In the genomic region with DNA sequence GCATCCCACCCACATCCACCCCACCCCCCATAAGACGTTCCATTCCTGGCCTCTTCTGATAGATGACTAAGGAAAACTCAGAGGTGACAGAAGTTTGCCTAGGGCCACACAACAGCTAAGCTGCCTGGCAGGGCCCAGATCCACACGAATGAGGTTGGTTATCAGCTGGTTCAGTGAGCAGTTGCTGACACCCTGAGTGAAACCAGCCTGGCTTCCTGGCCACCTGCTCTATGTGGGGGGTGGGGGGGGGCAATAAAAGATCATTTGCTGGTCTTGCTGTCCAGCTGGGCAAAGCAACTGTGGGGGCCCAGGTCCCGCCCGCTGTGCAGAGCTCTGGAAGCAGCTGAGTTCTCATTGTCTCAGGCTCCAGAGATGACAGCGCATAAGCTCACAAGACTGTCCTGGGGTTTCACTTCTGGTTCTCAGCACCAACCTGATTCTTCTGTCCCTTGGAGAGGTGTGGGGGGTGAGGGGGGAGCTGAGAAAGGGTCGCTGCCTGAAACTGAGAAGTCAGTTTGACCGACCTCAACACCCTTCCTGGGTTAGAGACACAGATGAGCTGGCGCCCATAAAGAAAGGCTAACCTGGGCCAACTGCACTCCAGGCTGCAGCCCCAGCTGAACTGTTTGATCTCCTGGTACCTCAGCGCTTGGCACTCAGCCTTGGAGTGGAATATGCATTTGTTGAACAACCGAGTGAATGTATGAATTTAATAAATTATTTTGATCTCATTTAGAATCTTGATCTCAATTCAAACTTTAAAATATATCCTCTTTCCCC, we compare ENCODE assay signal across 12 mouse cellular contexts. TPM values are rescaled to one million over a fixed set of nuclear protein-coding genes. Genes with fewer than 3 reads are reported as not detected.
DNase-seq lines count a peak whose midpoint lies in the region; ATAC-seq lines count a peak whose summit lies in the region.
"Had no signal": no experiment of that assay in that cellular context is flagged by ENCODE, and none has a peak within 500 bp of the region (broad histone marks: within the 10 kb centered on the region; RNA-seq: fewer than 3 reads in every experiment).

No protein-coding gene starts in this region.

- H3K36me3 ChIP-seq in heart, embryonic 11.5 days (ENCODE audit: control insufficient read depth, insufficient read depth, low read length) = no peaks in the 10 kb centered on the region
- no peaks in the 10 kb centered on the region for H3K36me3 ChIP-seq in heart, embryonic 16.5 days (ENCODE audit: control insufficient read depth, insufficient read depth)
- H3K36me3 ChIP-seq in megakaryocyte, embryonic 14.5 days (replicated peaks; ENCODE audit: low read length) = peaks cover 4% of the 10 kb centered on the region
- H3K36me3 ChIP-seq: midbrain, embryonic 15.5 days had no signal

- H3K4me3 ChIP-seq in heart, embryonic 11.5 days (ENCODE audit: low read depth, low read length) = no peak overlapping the region
- H3K4me3 ChIP-seq in heart, embryonic 16.5 days (ENCODE audit: low read length) = no peak overlapping the region
- peak overlapping the region; percentile 44 for H3K4me3 ChIP-seq in megakaryocyte, embryonic 14.5 days (replicated peaks)
- H3K4me3 ChIP-seq: midbrain, embryonic 15.5 days had no signal

- peak overlapping the region; percentile 80 for H3K27ac ChIP-seq in heart, embryonic 11.5 days (ENCODE audit: low read depth, low read length)
- no peak overlapping the region for H3K27ac ChIP-seq in heart, embryonic 16.5 days (ENCODE audit: low read length)
- H3K27ac ChIP-seq: midbrain, embryonic 15.5 days had no signal

- no peaks in the 10 kb centered on the region for H3K9me3 ChIP-seq in heart, embryonic 11.5 days (replicated peaks; ENCODE audit: control insufficient read depth, low read length)
- no peaks in the 10 kb centered on the region for H3K9me3 ChIP-seq in heart, embryonic 16.5 days (replicated peaks; ENCODE audit: control insufficient read depth, low read length)
- H3K9me3 ChIP-seq in megakaryocyte, embryonic 14.5 days = 0 out of 2 replicates have a peak, but pooled peaks cover 4% of the 10 kb centered on the region
- H3K9me3 ChIP-seq: midbrain, embryonic 15.5 days had no signal

- no peak overlapping the region for H3K9ac ChIP-seq in heart, embryonic 11.5 days (ENCODE audit: low read depth, low read length)
- peak overlapping the region; percentile 34; the same call in 1 of the 2 replicates for H3K9ac ChIP-seq in heart, embryonic 16.5 days (ENCODE audit: low read length)
- H3K9ac ChIP-seq: midbrain, embryonic 15.5 days had no signal

- H3K27me3 ChIP-seq in heart, embryonic 11.5 days (ENCODE audit: control insufficient read depth, insufficient read depth, low read length) = no peaks in the 10 kb centered on the region
- H3K27me3 ChIP-seq in heart, embryonic 16.5 days (ENCODE audit: control insufficient read depth, insufficient read depth, low read length) = no peaks in the 10 kb centered on the region
- no peaks in the 10 kb centered on the region for H3K27me3 ChIP-seq in megakaryocyte, embryonic 14.5 days (replicated peaks)
- H3K27me3 ChIP-seq: midbrain, embryonic 15.5 days had no signal

- no peak for DNase-seq in heart, postnatal 10 days
- peak; percentile 15 to 19 for DNase-seq in B cell, adult 2 months
- DNase-seq in layer of hippocampus, postnatal 10 days (ENCODE audit: low spot score in 2 of 2) = no peak
- DNase-seq in ovary, postnatal 10 days (ENCODE audit: low spot score) = no peak
- no peak for DNase-seq in kidney, adult 9 months
- DNase-seq: adrenal gland, adult 8-10 months; layer of hippocampus, postnatal 36 days; right cerebral cortex, postnatal 25 days had no signal

- no peaks in the 10 kb centered on the region for H3K4me1 ChIP-seq in heart, embryonic 11.5 days (ENCODE audit: control insufficient read depth, insufficient read depth, low read length)
- H3K4me1 ChIP-seq in heart, embryonic 16.5 days (ENCODE audit: control insufficient read depth, insufficient read depth, low read length) = no peaks in the 10 kb centered on the region
- peaks cover 48% of the 10 kb centered on the region for H3K4me1 ChIP-seq in megakaryocyte, embryonic 14.5 days
- H3K4me1 ChIP-seq: midbrain, embryonic 15.5 days had no signal

- H3K4me2 ChIP-seq in heart, embryonic 11.5 days = peak overlapping the region; percentile 36
- peak overlapping the region; percentile 15; the same call in 1 of the 2 replicates for H3K4me2 ChIP-seq in heart, embryonic 16.5 days (ENCODE audit: low read depth, low read length)
- H3K4me2 ChIP-seq: midbrain, embryonic 15.5 days had no signal

- 45% methylated on average over 10 of the region's 10 CpGs for WGBS in heart, embryonic 11.5 days (ENCODE audit: insufficient replicate concordance)
- 55% methylated on average over 10 of the region's 10 CpGs for WGBS in heart, embryonic 16.5 days

- ATAC-seq in heart, embryonic 11.5 days (replicated peaks; ENCODE audit: insufficient number of reproducible peaks, low FRiP score, low TSS enrichment) = peak; percentile 94
- peak; percentile 49; the same call in 1 of the 2 replicates for ATAC-seq in heart, embryonic 16.5 days (replicated peaks; ENCODE audit: extremely low read depth, insufficient read depth, low FRiP score)
- ATAC-seq: midbrain, embryonic 15.5 days had no signal

- intact Hi-C loops in heart, postnatal 10 days (cut with DNase I) = no loop called here

RNA-seq across cellular contexts. Expression of a gene that starts 42.3 kb away (rescaled TPM):
- 53.2 and 65.4 TPM in 2 replicates for polyA plus RNA-seq in heart, embryonic 11.5 days (2014; fragmentation: Nextera tagmentation; extraction: Ambion mirVana)
- 10 to 100 TPM; 53.1 to 65.1 TPM for total RNA-seq in heart, postnatal 10 days (2021)
- polyA plus RNA-seq in heart, embryonic 16.5 days (2015; fragmentation: Nextera tagmentation; extraction: Ambion mirVana) = 44.3 and 48.7 TPM in 2 replicates
- 43.0 and 107 TPM in 2 replicates for polyA plus RNA-seq in megakaryocyte, embryonic 14.5 days (2012; ENCODE audit: insufficient read depth, low replicate concordance)
- total RNA-seq in layer of hippocampus, postnatal 10 days (2021) = 10 to 100 TPM; 84.6 to 88.4 TPM

Comparison
In these comparisons a context has a peak if more than half of its experiments do, and no peak if none do; other contexts are left out.
1. DNase-seq: peak in B cell, adult 2 months (2 of 2); none in heart, postnatal 10 days (0 of 2), layer of hippocampus, postnatal 10 days (0 of 2), ovary, postnatal 10 days (single experiment) and kidney, adult 9 months (single experiment).